Mouse (Mus musculus): Measurements from ENCODE around the gene St8sia1. TPM values are rescaled to one million over a fixed set of nuclear protein-coding genes. Genes with fewer than 3 reads are reported as not detected.

Gene St8sia1
- total and polyA plus RNA-seq, 3 experiments = 0.01 TPM; not detected in 2

- Histone ChIP-seq H3K27ac (ENCODE audit: control insufficient read depth, low read depth, low read length) (no peak overlapping the region), H3K4me1 (ENCODE audit: control insufficient read depth in 1 of 2, insufficient read depth in 2 of 2, low read length in 2 of 2) (0 out of 4 replicates have a peak, but pooled peaks cover 0 to 5% of the 10 kb centered on the region in 2 experiments), H3K9me3 (replicated peaks; ENCODE audit: insufficient read depth, low read length) (no peaks in the 10 kb centered on the region), H3K36me3 (ENCODE audit: control insufficient read depth in 1 of 2, insufficient read depth in 2 of 2, low read length in 2 of 2) (peaks cover 0 to 2% of the 10 kb centered on the region in 2 experiments; a peak in 2 of 4 replicates), H3K9ac (ENCODE audit: control insufficient read depth, low read depth, low read length, poor library complexity, severe bottlenecking) (no peak overlapping the region), H3K79me2 (ENCODE audit: control insufficient read depth, insufficient read depth, low read length, poor library complexity) (no peaks in the 10 kb centered on the region), H3K4me3 (ENCODE audit: control insufficient read depth in 1 of 2, insufficient read depth in 1 of 2, low read depth in 2 of 2, low read length in 2 of 2) (no peak overlapping the region), H3K27me3 (ENCODE audit: control insufficient read depth in 1 of 2, insufficient read depth in 2 of 2, low read length in 2 of 2) (no peaks in the 10 kb centered on the region)
- TF ChIP-seq ZC3H11A (IDR thresholded peaks at IDR 0.05; ENCODE audit: low read depth, low read length) (no peak), UBTF (IDR thresholded peaks at IDR 0.05; ENCODE audit: borderline replicate concordance, insufficient read depth, low read depth, low read length) (no peak), JUND (IDR thresholded peaks at IDR 0.05; ENCODE audit: low read depth, low read length) (peak; percentile 34; the same call in 1 of the 2 replicates), SMC3 (IDR thresholded peaks at IDR 0.05; ENCODE audit: low read depth, low read length) (no peak), MYC (IDR thresholded peaks at IDR 0.05; ENCODE audit: low read depth, low read length) (no peak)
- peak; percentile 63 for DNase-seq (ENCODE audit: low read depth, low spot score)
Measured at GRCm38 (mm10) chr6:142862265-142862664, 102.0 kb downstream of the St8sia1 start.

DNA sequence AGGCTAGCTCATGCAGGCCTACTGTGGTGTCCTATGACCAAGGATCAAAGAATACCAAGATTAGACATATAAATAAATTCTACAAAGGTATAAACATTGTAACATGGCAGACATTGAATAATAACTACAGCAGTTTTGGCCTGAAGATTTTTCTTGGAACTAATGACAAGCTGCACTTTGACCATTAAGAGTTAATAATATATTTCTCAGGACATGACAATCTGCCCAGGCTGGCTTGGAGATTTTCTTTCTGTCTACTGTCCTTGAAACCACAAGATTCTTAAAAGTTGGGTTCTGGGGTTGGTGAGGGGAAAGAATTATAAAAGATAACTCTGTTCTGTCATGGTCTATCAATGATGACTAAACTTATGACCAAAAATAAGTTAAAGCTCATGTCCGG, 103.9 kb downstream of the St8sia1 start:
- DNase-seq (ENCODE audit: low read depth, low spot score) = no peak
- no peaks in the 10 kb centered on the region for H3K79me2 ChIP-seq (ENCODE audit: control insufficient read depth, insufficient read depth, low read length, poor library complexity)
- no peaks in the 10 kb centered on the region for H3K9me3 ChIP-seq (replicated peaks; ENCODE audit: insufficient read depth, low read length)
- H3K4me3 ChIP-seq (ENCODE audit: control insufficient read depth in 1 of 2, insufficient read depth in 1 of 2, low read depth in 2 of 2, low read length in 2 of 2) = no peak overlapping the region
- peaks cover 0 to 2% of the 10 kb centered on the region in 2 experiments; a peak in 2 of 4 replicates for H3K36me3 ChIP-seq (ENCODE audit: control insufficient read depth in 1 of 2, insufficient read depth in 2 of 2, low read length in 2 of 2)
- no peak for TF ChIP-seq TAL1 (IDR thresholded peaks at IDR 0.05; ENCODE audit: low read length)
- 0 out of 4 replicates have a peak, but pooled peaks cover 0 to 5% of the 10 kb centered on the region in 2 experiments for H3K4me1 ChIP-seq (ENCODE audit: control insufficient read depth in 1 of 2, insufficient read depth in 2 of 2, low read length in 2 of 2)
- no peak overlapping the region for H3K9ac ChIP-seq (ENCODE audit: control insufficient read depth, low read depth, low read length, poor library complexity, severe bottlenecking)
- H3K27me3 ChIP-seq (ENCODE audit: control insufficient read depth in 1 of 2, insufficient read depth in 2 of 2, low read length in 2 of 2) = no peaks in the 10 kb centered on the region; a peak in 1 of 4 replicates
- no peak overlapping the region for H3K27ac ChIP-seq (ENCODE audit: control insufficient read depth, low read depth, low read length)

DNA sequence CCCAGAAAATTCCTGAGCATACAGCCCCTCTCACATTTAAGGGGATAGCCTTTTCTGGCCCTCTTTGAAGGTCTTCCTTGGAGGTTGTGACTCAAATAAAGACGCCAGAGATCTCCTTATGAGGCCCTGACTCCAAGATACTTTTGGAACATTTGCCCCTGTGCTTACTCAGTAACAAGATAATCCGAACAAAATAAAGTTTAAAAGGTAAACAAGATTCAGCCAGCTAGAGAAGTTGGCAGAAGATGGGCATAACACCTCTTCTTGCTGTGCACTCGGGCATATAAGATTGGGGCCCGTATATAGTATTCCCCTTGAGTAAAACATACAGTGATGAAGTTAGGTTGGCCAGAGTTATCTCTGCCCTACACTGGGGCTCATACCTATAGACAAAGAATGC, 104.3 kb downstream of the St8sia1 start:
- H3K36me3 ChIP-seq (ENCODE audit: control insufficient read depth in 1 of 2, insufficient read depth in 2 of 2, low read length in 2 of 2) = peaks cover 0 to 2% of the 10 kb centered on the region in 2 experiments; a peak in 2 of 4 replicates
- no peaks in the 10 kb centered on the region; a peak in 1 of 4 replicates for H3K27me3 ChIP-seq (ENCODE audit: control insufficient read depth in 1 of 2, insufficient read depth in 2 of 2, low read length in 2 of 2)
- no peak overlapping the region for H3K9ac ChIP-seq (ENCODE audit: control insufficient read depth, low read depth, low read length, poor library complexity, severe bottlenecking)
- no peaks in the 10 kb centered on the region for H3K79me2 ChIP-seq (ENCODE audit: control insufficient read depth, insufficient read depth, low read length, poor library complexity)
- 0 out of 4 replicates have a peak, but pooled peaks cover 0 to 5% of the 10 kb centered on the region in 2 experiments for H3K4me1 ChIP-seq (ENCODE audit: control insufficient read depth in 1 of 2, insufficient read depth in 2 of 2, low read length in 2 of 2)
- TF ChIP-seq HCFC1 (IDR thresholded peaks at IDR 0.05; ENCODE audit: low read depth, low read length) (no peak), MYC (IDR thresholded peaks at IDR 0.05; ENCODE audit: low read depth, low read length) (no peak)
- H3K4me3 ChIP-seq (ENCODE audit: control insufficient read depth in 1 of 2, insufficient read depth in 1 of 2, low read depth in 2 of 2, low read length in 2 of 2) = no peak overlapping the region
- no peak overlapping the region for H3K27ac ChIP-seq (ENCODE audit: control insufficient read depth, low read depth, low read length)
- DNase-seq (ENCODE audit: low read depth, low spot score) = no peak
- no peaks in the 10 kb centered on the region for H3K9me3 ChIP-seq (replicated peaks; ENCODE audit: insufficient read depth, low read length)

- Histone ChIP-seq H3K27me3 (ENCODE audit: control insufficient read depth in 1 of 2, insufficient read depth in 2 of 2, low read length in 2 of 2) (no peaks in the 10 kb centered on the region; a peak in 1 of 4 replicates), H3K4me1 (ENCODE audit: control insufficient read depth in 1 of 2, insufficient read depth in 2 of 2, low read length in 2 of 2) (0 out of 4 replicates have a peak, but pooled peaks cover 0 to 5% of the 10 kb centered on the region in 2 experiments), H3K4me3 (ENCODE audit: control insufficient read depth in 1 of 2, insufficient read depth in 1 of 2, low read depth in 2 of 2, low read length in 2 of 2) (no peak overlapping the region), H3K79me2 (ENCODE audit: control insufficient read depth, insufficient read depth, low read length, poor library complexity) (no peaks in the 10 kb centered on the region), H3K36me3 (ENCODE audit: control insufficient read depth in 1 of 2, insufficient read depth in 2 of 2, low read length in 2 of 2) (peaks cover 0 to 2% of the 10 kb centered on the region in 2 experiments; a peak in 2 of 4 replicates), H3K9me3 (replicated peaks; ENCODE audit: insufficient read depth, low read length) (no peaks in the 10 kb centered on the region), H3K27ac (ENCODE audit: control insufficient read depth, low read depth, low read length) (no peak overlapping the region), H3K9ac (ENCODE audit: control insufficient read depth, low read depth, low read length, poor library complexity, severe bottlenecking) (no peak overlapping the region)
- TF ChIP-seq USF1 (IDR thresholded peaks at IDR 0.05; ENCODE audit: low read depth, low read length) = no peak
- TF ChIP-seq SMC3 (IDR thresholded peaks at IDR 0.05; ENCODE audit: low read depth, low read length) = peak; percentile 77
- TF ChIP-seq CHD2 (IDR thresholded peaks at IDR 0.05; ENCODE audit: low read length) = no peak
- no peak; the same call in 1 of the 2 replicates for TF ChIP-seq MYC (IDR thresholded peaks at IDR 0.05; ENCODE audit: low read depth, low read length)
- no peak for TF ChIP-seq SIN3A (IDR thresholded peaks at IDR 0.05; ENCODE audit: low read length)
- peak; percentile 54 for TF ChIP-seq ZC3H11A (IDR thresholded peaks at IDR 0.05; ENCODE audit: low read depth, low read length)
- TF ChIP-seq ZNF384 (IDR thresholded peaks at IDR 0.05; ENCODE audit: low read depth, low read length) = no peak
- TF ChIP-seq TCF12 (IDR thresholded peaks at IDR 0.05; ENCODE audit: low read depth, low read length) = no peak
- TF ChIP-seq KAT2A (conservative IDR thresholded peaks at IDR 0.05; ENCODE audit: low read depth, low read length) = no peak
- TF ChIP-seq ZMIZ1 (IDR thresholded peaks at IDR 0.05; ENCODE audit: low read depth, low read length) = no peak
- no peak for TF ChIP-seq ETS1 (IDR thresholded peaks at IDR 0.05; ENCODE audit: low read depth, low read length)
- TF ChIP-seq CTCF (IDR thresholded peaks at IDR 0.05 in 2 of 3, conservative IDR thresholded peaks at IDR 0.05 in 1 of 3; ENCODE audit: control insufficient read depth in 1 of 3, insufficient read depth in 1 of 3, low read depth in 2 of 3, low read length in 3 of 3, poor library complexity in 1 of 3, severe bottlenecking in 1 of 3) = peak; percentile 65 to 94 (median 74)
- TF ChIP-seq ELF1 (IDR thresholded peaks at IDR 0.05; ENCODE audit: low read depth, low read length) = no peak
- peak; percentile 58 for TF ChIP-seq RAD21 (IDR thresholded peaks at IDR 0.05; ENCODE audit: low read depth, low read length)
- no peak for TF ChIP-seq UBTF (IDR thresholded peaks at IDR 0.05; ENCODE audit: borderline replicate concordance, insufficient read depth, low read depth, low read length)
- no peak for TF ChIP-seq E2F4 (IDR thresholded peaks at IDR 0.05; ENCODE audit: borderline replicate concordance, low read depth, low read length)
- DNase-seq (ENCODE audit: low read depth, low spot score) = peak; percentile 60
Measured at GRCm38 (mm10) chr6:142858937-142859336, 105.3 kb downstream of the St8sia1 start.
